8 mouse cellular contexts compared by ENCODE assay signal in the genomic region with DNA sequence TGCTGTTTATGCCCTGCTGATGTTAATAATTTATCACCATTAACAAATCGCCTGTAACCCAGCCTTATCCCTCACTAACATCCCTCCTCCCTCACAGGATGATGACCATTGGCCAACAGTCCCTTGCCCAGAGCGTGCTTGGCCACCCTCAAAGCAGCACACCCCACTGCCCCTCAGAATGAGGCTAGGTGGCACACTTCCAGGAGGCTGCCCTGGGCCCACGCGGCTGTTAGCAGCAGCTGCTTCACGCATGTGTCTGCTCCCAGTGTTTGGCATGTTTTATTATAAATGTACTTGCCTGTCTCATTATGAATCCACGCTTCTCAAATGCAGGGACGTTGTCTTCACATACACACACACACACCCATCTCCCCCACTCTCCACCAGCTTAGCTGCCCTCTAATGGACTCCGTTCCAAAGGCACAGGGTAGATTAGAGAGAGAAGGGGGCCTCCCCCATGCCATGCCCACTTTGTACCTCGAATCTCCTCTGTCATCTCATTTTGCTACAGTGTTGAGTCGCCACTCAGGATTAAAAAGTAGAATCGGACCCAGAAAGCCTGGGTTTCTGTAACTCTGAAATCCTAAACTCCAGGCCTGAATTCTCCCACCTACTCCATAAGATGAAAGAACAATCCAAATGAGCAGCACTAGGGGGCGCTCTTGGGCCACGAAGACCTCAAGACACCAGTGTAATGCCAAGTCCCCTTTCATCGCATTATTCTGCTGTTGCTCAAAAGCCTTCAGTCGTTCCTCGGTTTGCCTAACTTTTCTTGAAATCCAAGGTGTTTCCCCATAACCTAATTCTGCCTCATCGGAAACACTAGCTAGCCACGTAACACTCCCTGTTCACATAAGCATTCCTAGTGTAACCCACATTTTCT. TPM values are rescaled to one million over a fixed set of nuclear protein-coding genes. Genes with fewer than 3 reads are reported as not detected.
DNase-seq lines count a peak whose midpoint lies in the region; ATAC-seq and TF ChIP-seq lines count a peak whose summit lies in the region.

No protein-coding gene starts in this region.

- no peak for TF ChIP-seq EP300 in liver, embryonic 14.5 days (IDR thresholded peaks at IDR 0.05; ENCODE audit: low read depth)

- peaks cover 15% of the 10 kb centered on the region; the same call in 1 of the 2 replicates for H3K27me3 ChIP-seq in forebrain, embryonic 10.5 days (ENCODE audit: poor library complexity, severe bottlenecking)
- no peaks in the 10 kb centered on the region for H3K27me3 ChIP-seq in heart, embryonic 14.5 days (ENCODE audit: control insufficient read depth, insufficient read depth, low read length)
- peaks cover 18% of the 10 kb centered on the region for H3K27me3 ChIP-seq in liver, embryonic 14.5 days (ENCODE audit: control insufficient read depth, insufficient read depth, low read length)
- H3K27me3 ChIP-seq in neural tube, embryonic 13.5 days: peaks cover 14% of the 10 kb centered on the region; the same call in 1 of the 2 replicates
- no peaks in the 10 kb centered on the region for H3K27me3 ChIP-seq in thymus, adult 2 months (ENCODE audit: control insufficient read depth, insufficient read depth, low read length)

- H3K9ac ChIP-seq in ES-E14 (ENCODE audit: insufficient read depth, low read depth, low read length, poor library complexity, severe bottlenecking): peak overlapping the region; percentile 7; the same call in 1 of the 2 replicates
- peak overlapping the region; percentile 57 for H3K9ac ChIP-seq in heart, embryonic 14.5 days (ENCODE audit: low read length)
- no peak overlapping the region; the same call in 1 of the 2 replicates for H3K9ac ChIP-seq in liver, embryonic 14.5 days (replicated peaks)
- no peak overlapping the region for H3K9ac ChIP-seq in neural tube, embryonic 13.5 days

- peak overlapping the region; percentile 57; the same call in 1 of the 2 replicates for H3K27ac ChIP-seq in ES-E14 (ENCODE audit: insufficient read depth, low read depth, low read length, poor library complexity, severe bottlenecking)
- H3K27ac ChIP-seq in forebrain, embryonic 10.5 days: peak overlapping the region; percentile 56
- H3K27ac ChIP-seq in heart, embryonic 14.5 days (replicated peaks in 1 of 2; ENCODE audit: control insufficient read depth in 1 of 2, insufficient read depth in 1 of 2, low read depth in 2 of 2, low read length in 2 of 2): peak overlapping the region; percentile 46 to 69; a peak in 3 of 4 replicates
- no peak overlapping the region for H3K27ac ChIP-seq in liver, embryonic 14.5 days
- peak overlapping the region; percentile 20; the same call in 1 of the 2 replicates for H3K27ac ChIP-seq in neural tube, embryonic 13.5 days (replicated peaks)
- no peak overlapping the region for H3K27ac ChIP-seq in thymus, adult 2 months (ENCODE audit: control insufficient read depth, insufficient read depth, low read length)

- 35% methylated on average over 18 of the region's 18 CpGs for WGBS in forebrain, embryonic 10.5 days
- WGBS in heart, embryonic 14.5 days: 29% methylated on average over 18 of the region's 18 CpGs
- 29% methylated on average over 18 of the region's 18 CpGs for WGBS in liver, embryonic 14.5 days (ENCODE audit: insufficient replicate concordance)
- WGBS in neural tube, embryonic 13.5 days: 28% methylated on average over 18 of the region's 18 CpGs
- WGBS in thymus, adult 2 months: 43% methylated on average over 18 of the region's 18 CpGs

- H3K4me3 ChIP-seq in ES-E14 (ENCODE audit: insufficient read depth in 1 of 2, low read depth in 1 of 2, low read length in 2 of 2, poor library complexity in 1 of 2, severe bottlenecking in 1 of 2): no peak overlapping the region
- peak overlapping the region; percentile 12; the same call in 1 of the 2 replicates for H3K4me3 ChIP-seq in forebrain, embryonic 10.5 days
- H3K4me3 ChIP-seq in heart, embryonic 14.5 days (ENCODE audit: control insufficient read depth in 1 of 2, insufficient read depth in 1 of 2, low read depth in 1 of 2, low read length in 2 of 2): no peak overlapping the region
- H3K4me3 ChIP-seq in liver, embryonic 14.5 days (ENCODE audit: insufficient read depth in 1 of 2, low read depth in 2 of 2, low read length in 2 of 2): 0 out of 4 replicates have a peak overlapping the region, but pooled peaks of 1 of the 2 experiments have one; percentile 12
- H3K4me3 ChIP-seq in neural tube, embryonic 13.5 days: no peak overlapping the region
- H3K4me3 ChIP-seq in thymus, adult 2 months (ENCODE audit: control insufficient read depth, insufficient read depth, low read length): no peak overlapping the region

- peak; percentile 93 for DNase-seq in ES-E14 (ENCODE audit: low read depth, low spot score)
- DNase-seq in c-Kit-positive CD71-negative TER-119-negative erythroid progenitor cells, embryonic 14.5 days (ENCODE audit: low read depth): peak; percentile 90
- DNase-seq in forebrain, embryonic 10.5 days (ENCODE audit: extremely low spot score, low spot score): peak; percentile 83
- DNase-seq in kidney, postnatal 25 days: peak; percentile 93 to 97
- DNase-seq in liver, embryonic 14.5 days (ENCODE audit: low read depth in 3 of 3, low spot score in 3 of 3): peak; percentile 56 to 72 (median 60)
- DNase-seq in thymus, adult 2 months: peak; percentile 83

- no peak for TF ChIP-seq POLR2A in thymus, adult 2 months (IDR thresholded peaks at IDR 0.05; ENCODE audit: control insufficient read depth, extremely low read depth, insufficient read depth, low read length, poor library complexity)

- H3K4me2 ChIP-seq in heart, embryonic 14.5 days (ENCODE audit: low read length): peak overlapping the region; percentile 60
- peak overlapping the region; percentile 44 for H3K4me2 ChIP-seq in liver, embryonic 14.5 days (ENCODE audit: low read depth)
- H3K4me2 ChIP-seq in neural tube, embryonic 13.5 days: peak overlapping the region; percentile 27; the same call in 1 of the 2 replicates

- in situ Hi-C loops in ES-E14 (cut with MboI; ENCODE audit: low sequenced_read_pairs in 2 of 2, unreplicated experiment in 2 of 2): no loop called here

- H3K9me3 ChIP-seq in ES-E14 (ENCODE audit: control insufficient read depth, insufficient read depth, low read depth, low read length): no peaks in the 10 kb centered on the region
- H3K9me3 ChIP-seq in forebrain, embryonic 10.5 days: no peaks in the 10 kb centered on the region
- H3K9me3 ChIP-seq in heart, embryonic 14.5 days (ENCODE audit: control insufficient read depth, low read length): no peaks in the 10 kb centered on the region
- no peaks in the 10 kb centered on the region for H3K9me3 ChIP-seq in liver, embryonic 14.5 days (ENCODE audit: control insufficient read depth, low read length)
- no peaks in the 10 kb centered on the region for H3K9me3 ChIP-seq in neural tube, embryonic 13.5 days

- TF ChIP-seq CTCF in liver, embryonic 14.5 days (IDR thresholded peaks at IDR 0.05; ENCODE audit: low read depth): peak; percentile 88
- TF ChIP-seq CTCF in thymus, adult 2 months (IDR thresholded peaks at IDR 0.05; ENCODE audit: borderline replicate concordance, control insufficient read depth, extremely low read depth, insufficient read depth, low read length, poor library complexity): no peak

- peaks cover 11 to 27% of the 10 kb centered on the region in 2 experiments for H3K4me1 ChIP-seq in ES-E14 (ENCODE audit: control insufficient read depth in 2 of 2, insufficient read depth in 2 of 2, low read length in 2 of 2, poor library complexity in 1 of 2)
- peaks cover 39% of the 10 kb centered on the region for H3K4me1 ChIP-seq in forebrain, embryonic 10.5 days
- H3K4me1 ChIP-seq in heart, embryonic 14.5 days (ENCODE audit: control insufficient read depth in 2 of 2, insufficient read depth in 2 of 2, low read length in 2 of 2): peaks cover 16 to 23% of the 10 kb centered on the region in 2 experiments
- H3K4me1 ChIP-seq in liver, embryonic 14.5 days (replicated peaks; ENCODE audit: control insufficient read depth in 2 of 2, insufficient read depth in 2 of 2, low read length in 1 of 2): peaks cover 0 to 8% of the 10 kb centered on the region in 2 experiments; a peak in 1 of 4 replicates
- H3K4me1 ChIP-seq in neural tube, embryonic 13.5 days (replicated peaks): peaks cover 32% of the 10 kb centered on the region
- peaks cover 13% of the 10 kb centered on the region for H3K4me1 ChIP-seq in thymus, adult 2 months (replicated peaks; ENCODE audit: control insufficient read depth, insufficient read depth, low read length)

- H3K36me3 ChIP-seq in ES-E14 (ENCODE audit: control insufficient read depth, insufficient read depth, low read length, poor library complexity, severe bottlenecking): no peaks in the 10 kb centered on the region
- no peaks in the 10 kb centered on the region for H3K36me3 ChIP-seq in forebrain, embryonic 10.5 days (replicated peaks)
- no peaks in the 10 kb centered on the region for H3K36me3 ChIP-seq in heart, embryonic 14.5 days (ENCODE audit: control insufficient read depth, insufficient read depth, low read length)
- H3K36me3 ChIP-seq in liver, embryonic 14.5 days (replicated peaks; ENCODE audit: control insufficient read depth, insufficient read depth, low read depth): no peaks in the 10 kb centered on the region
- no peaks in the 10 kb centered on the region for H3K36me3 ChIP-seq in neural tube, embryonic 13.5 days
- H3K36me3 ChIP-seq in thymus, adult 2 months (ENCODE audit: control insufficient read depth, insufficient read depth, low read length): no peaks in the 10 kb centered on the region

- no peak for ATAC-seq in heart, embryonic 14.5 days (ENCODE audit: insufficient number of reproducible peaks, insufficient read depth, low FRiP score, low read depth)
- ATAC-seq in liver, embryonic 14.5 days (ENCODE audit: insufficient read depth): no peak
- ATAC-seq in neural tube, embryonic 13.5 days (ENCODE audit: low read depth): peak; percentile 57; the same call in 1 of the 2 replicates

RNA-seq across cellular contexts. Expression of gene Mcam, which starts 8.5 kb away (rescaled TPM):
- total RNA-seq in ES-E14 (2012; rRNA removed): 53.1 and 108 TPM in 2 replicates
- 10.1 and 11.4 TPM in 2 replicates for polyA plus RNA-seq in forebrain, embryonic 10.5 days (2016; fragmentation: Nextera tagmentation; extraction: Ambion mirVana)
- polyA plus RNA-seq in heart, embryonic 14.5 days (2014; fragmentation: Nextera tagmentation; extraction: Ambion mirVana): 129 and 130 TPM in 2 replicates
- polyA plus RNA-seq in liver, embryonic 14.5 days (2012; rRNA removed): 6.1 and 6.2 TPM in 2 replicates
- polyA plus RNA-seq in liver, embryonic 14.5 days (2014; fragmentation: Nextera tagmentation; extraction: Ambion mirVana): 3.1 and 3.4 TPM in 2 replicates
- 21.0 and 23.6 TPM in 2 replicates for polyA plus RNA-seq in neural tube, embryonic 13.5 days (2015; fragmentation: Nextera tagmentation; extraction: Ambion mirVana)
- polyA plus RNA-seq in thymus, adult 2 months (2012; rRNA removed): 13.0 and 18.7 TPM in 2 replicates

RNA-seq across cellular contexts. Expression of gene Rnf26, which starts 12.5 kb away (rescaled TPM):
- 19.9 and 23.1 TPM in 2 replicates for total RNA-seq in ES-E14 (2012; rRNA removed)
- polyA plus RNA-seq in forebrain, embryonic 10.5 days (2016; fragmentation: Nextera tagmentation; extraction: Ambion mirVana): 79.5 and 81.5 TPM in 2 replicates
- 30.4 and 32.9 TPM in 2 replicates for polyA plus RNA-seq in heart, embryonic 14.5 days (2014; fragmentation: Nextera tagmentation; extraction: Ambion mirVana)
- 21.9 and 26.2 TPM in 2 replicates for polyA plus RNA-seq in liver, embryonic 14.5 days (2012; rRNA removed)
- 29.4 and 34.3 TPM in 2 replicates for polyA plus RNA-seq in liver, embryonic 14.5 days (2014; fragmentation: Nextera tagmentation; extraction: Ambion mirVana)
- 34.5 and 35.4 TPM in 2 replicates for polyA plus RNA-seq in neural tube, embryonic 13.5 days (2015; fragmentation: Nextera tagmentation; extraction: Ambion mirVana)
- 72.3 and 119 TPM in 2 replicates for polyA plus RNA-seq in thymus, adult 2 months (2012; rRNA removed)

RNA-seq across cellular contexts. Expression of gene Gm49380, which starts 12.5 kb away (rescaled TPM):
- 0.18 and 0.26 TPM in 2 replicates for total RNA-seq in ES-E14 (2012; rRNA removed)
- polyA plus RNA-seq in forebrain, embryonic 10.5 days (2016; fragmentation: Nextera tagmentation; extraction: Ambion mirVana): 0.06 and 0.36 TPM in 2 replicates
- polyA plus RNA-seq in heart, embryonic 14.5 days (2014; fragmentation: Nextera tagmentation; extraction: Ambion mirVana): 0.07 and 0.08 TPM in 2 replicates
- 0.05 and 0.09 TPM in 2 replicates for polyA plus RNA-seq in liver, embryonic 14.5 days (2012; rRNA removed)
- not detected in 2 replicates for polyA plus RNA-seq in liver, embryonic 14.5 days (2014; fragmentation: Nextera tagmentation; extraction: Ambion mirVana)
- 0.18 and 0.28 TPM in 2 replicates for polyA plus RNA-seq in neural tube, embryonic 13.5 days (2015; fragmentation: Nextera tagmentation; extraction: Ambion mirVana)
- not detected in 2 replicates for polyA plus RNA-seq in thymus, adult 2 months (2012; rRNA removed)

RNA-seq across cellular contexts. Expression of gene C1qtnf5, which starts 18.7 kb away (rescaled TPM):
- 0.79 and 1.6 TPM in 2 replicates for total RNA-seq in ES-E14 (2012; rRNA removed)
- polyA plus RNA-seq in forebrain, embryonic 10.5 days (2016; fragmentation: Nextera tagmentation; extraction: Ambion mirVana): not detected in 2 replicates
- 2.3 and 2.7 TPM in 2 replicates for polyA plus RNA-seq in heart, embryonic 14.5 days (2014; fragmentation: Nextera tagmentation; extraction: Ambion mirVana)
- 0.24 and 0.27 TPM in 2 replicates for polyA plus RNA-seq in liver, embryonic 14.5 days (2012; rRNA removed)
- 0.27 and 0.30 TPM in 2 replicates for polyA plus RNA-seq in liver, embryonic 14.5 days (2014; fragmentation: Nextera tagmentation; extraction: Ambion mirVana)
- 3.1 and 3.6 TPM in 2 replicates for polyA plus RNA-seq in neural tube, embryonic 13.5 days (2015; fragmentation: Nextera tagmentation; extraction: Ambion mirVana)
- 3.4 and 5.0 TPM in 2 replicates for polyA plus RNA-seq in thymus, adult 2 months (2012; rRNA removed)

RNA-seq across cellular contexts. Expression of gene Mfrp, which starts 24.3 kb away (rescaled TPM):
- 0.09 and 0.11 TPM in 2 replicates for total RNA-seq in ES-E14 (2012; rRNA removed)
- 0.15 and 0.26 TPM in 2 replicates for polyA plus RNA-seq in forebrain, embryonic 10.5 days (2016; fragmentation: Nextera tagmentation; extraction: Ambion mirVana)
- polyA plus RNA-seq in heart, embryonic 14.5 days (2014; fragmentation: Nextera tagmentation; extraction: Ambion mirVana): not detected in 2 replicates
- not detected in 2 replicates for polyA plus RNA-seq in liver, embryonic 14.5 days (2012; rRNA removed)
- not detected in 2 replicates for polyA plus RNA-seq in liver, embryonic 14.5 days (2014; fragmentation: Nextera tagmentation; extraction: Ambion mirVana)
- not detected in 2 replicates for polyA plus RNA-seq in neural tube, embryonic 13.5 days (2015; fragmentation: Nextera tagmentation; extraction: Ambion mirVana)
- polyA plus RNA-seq in thymus, adult 2 months (2012; rRNA removed): 0.09 TPM in 1 of 2 replicates, not detected in the other

Comparison
In these comparisons a context has a peak if more than half of its experiments do, and no peak if none do; other contexts are left out.
1. H3K27ac ChIP-seq: peak in ES-E14 (single experiment), forebrain, embryonic 10.5 days (single experiment), heart, embryonic 14.5 days (2 of 2) and neural tube, embryonic 13.5 days (single experiment); none in liver, embryonic 14.5 days (single experiment) and thymus, adult 2 months (single experiment).
2. H3K9ac ChIP-seq: peak in ES-E14 (single experiment) and heart, embryonic 14.5 days (single experiment); none in liver, embryonic 14.5 days (single experiment) and neural tube, embryonic 13.5 days (single experiment).
3. Peak in every context shown above with its lines, with median percentiles within 50 percentile points of each other: DNase-seq and H3K4me2 ChIP-seq.